ENCODE assay signal across 7 mouse cellular contexts in the genomic region with DNA sequence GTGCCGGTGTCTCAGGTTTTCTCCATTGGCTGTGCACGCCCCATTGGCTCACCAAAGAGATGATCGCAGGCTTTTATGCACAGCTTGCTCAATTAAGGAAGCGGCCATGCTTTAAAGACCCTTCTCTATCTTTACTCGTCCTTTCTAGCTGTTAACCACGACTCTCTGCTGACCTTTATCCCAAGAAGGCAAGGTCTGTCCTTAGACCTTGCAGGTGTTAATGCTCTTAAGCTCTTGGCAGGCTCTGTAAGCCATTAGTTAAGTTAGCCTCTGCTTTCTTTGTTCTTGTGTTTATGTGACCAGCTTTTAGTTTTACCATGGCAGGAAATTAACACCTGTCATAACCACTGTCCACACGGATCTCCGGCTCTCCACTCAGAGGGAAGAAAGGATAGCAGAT. TPM values are rescaled to one million over a fixed set of nuclear protein-coding genes. Genes with fewer than 3 reads are reported as not detected.
DNase-seq lines count a peak whose midpoint lies in the region; ATAC-seq lines count a peak whose summit lies in the region.

No protein-coding gene starts in this region.

- 58% methylated on average over 8 of the region's 8 CpGs for WGBS in liver, embryonic 13.5 days (ENCODE audit: insufficient replicate concordance)

- H3K36me3 ChIP-seq in liver, embryonic 13.5 days, result no peaks in the 10 kb centered on the region

- H3K4me2 ChIP-seq in liver, embryonic 13.5 days, result peak overlapping the region; percentile 80

- peaks cover 37% of the 10 kb centered on the region for H3K4me1 ChIP-seq in liver, embryonic 13.5 days (replicated peaks)

- peak overlapping the region; percentile 88 for H3K9ac ChIP-seq in liver, embryonic 13.5 days

- ATAC-seq in liver, embryonic 13.5 days (ENCODE audit: low read depth), result no peak

- H3K9me3 ChIP-seq in liver, embryonic 13.5 days (replicated peaks), result no peaks in the 10 kb centered on the region

- peak overlapping the region; percentile 77 for H3K4me3 ChIP-seq in liver, embryonic 13.5 days (replicated peaks)

- H3K27ac ChIP-seq in liver, embryonic 13.5 days, result no peak overlapping the region

- peak; percentile 2 for DNase-seq in retina, postnatal 1 day
- no peak for DNase-seq in retina, embryonic 14.5 days (ENCODE audit: low spot score)
- peak; percentile 17 for DNase-seq in gonadal fat pad, adult 2 months (ENCODE audit: low read depth)
- no peak for DNase-seq in liver, embryonic 13.5 days
- no peak for DNase-seq in urinary bladder, adult 2 months (ENCODE audit: low spot score)
- DNase-seq in thymus, postnatal 36 days, result no peak
- no peak for DNase-seq in layer of hippocampus, adult 11-12 months (ENCODE audit: low spot score)

- no peaks in the 10 kb centered on the region for H3K27me3 ChIP-seq in liver, embryonic 13.5 days

RNA-seq across cellular contexts. Expression of gene Rars2, which starts 1.4 kb away (rescaled TPM):
- 12.1 and 14.5 TPM in 2 replicates for polyA plus RNA-seq in gonadal fat pad, adult 2 months (2012; rRNA removed)
- 41.0 and 48.9 TPM in 2 replicates for polyA plus RNA-seq in liver, embryonic 13.5 days (2015; fragmentation: Nextera tagmentation; extraction: Ambion mirVana)
- 27.7 and 34.6 TPM in 2 replicates for polyA plus RNA-seq in urinary bladder, adult 2 months (2012; rRNA removed)

RNA-seq across cellular contexts. Expression of gene Orc3, which starts 1.4 kb away (rescaled TPM):
- polyA plus RNA-seq in gonadal fat pad, adult 2 months (2012; rRNA removed), result 17.5 and 20.8 TPM in 2 replicates
- 55.8 and 70.1 TPM in 2 replicates for polyA plus RNA-seq in liver, embryonic 13.5 days (2015; fragmentation: Nextera tagmentation; extraction: Ambion mirVana)
- polyA plus RNA-seq in urinary bladder, adult 2 months (2012; rRNA removed), result 34.3 and 35.3 TPM in 2 replicates

Comparison
In these comparisons a context has a peak if more than half of its experiments do, and no peak if none do; other contexts are left out.
1. DNase-seq: peak in retina, postnatal 1 day (single experiment) and gonadal fat pad, adult 2 months (single experiment); none in retina, embryonic 14.5 days (single experiment), liver, embryonic 13.5 days (single experiment), urinary bladder, adult 2 months (single experiment), thymus, postnatal 36 days (0 of 2) and layer of hippocampus, adult 11-12 months (single experiment).